Mouse (Mus musculus) bone marrow, adult 2 months (tissue): ENCODE data around the gene Fezf2.

ENCODE experiments used
- CTCF ChIP-seq: fragments of 200-500 bp; IDR thresholded peaks from 2 replicates; pipeline ENCODE4 v1.5.1; 2011; ENCODE audit warnings: low read length, control low read depth; ENCODE audit not compliant: control insufficient read depth, insufficient read depth
- POLR2A ChIP-seq: fragments of 200-500 bp; IDR thresholded peaks from 2 replicates; pipeline ENCODE4 v1.6.1; 2011; ENCODE audit warnings: low read depth, mild to moderate bottlenecking, control low read depth, low read length, borderline replicate concordance; ENCODE audit not compliant: control insufficient read depth

GRCm38 (mm10) chr14:12350271-12350916, 2.4 kb upstream of the Fezf2 start:
- no peak for TF ChIP-seq CTCF
- no peak for TF ChIP-seq POLR2A
